Mouse (Mus musculus) induced T-regulatory cell, adult 2 months (primary cell): ENCODE data around the gene Bag6.

ENCODE experiments used
- DNase-seq: peaks from one replicate; pipeline ENCODE4 v3.0.0-alpha.2; 2012; ENCODE audit warnings: low read depth

Gene Bag6

GRCm38 (mm10) chr17:35195631-35196320, 60.8 kb downstream of the Bag6 start:
- DNase-seq, result peak; percentile 93

DNA sequence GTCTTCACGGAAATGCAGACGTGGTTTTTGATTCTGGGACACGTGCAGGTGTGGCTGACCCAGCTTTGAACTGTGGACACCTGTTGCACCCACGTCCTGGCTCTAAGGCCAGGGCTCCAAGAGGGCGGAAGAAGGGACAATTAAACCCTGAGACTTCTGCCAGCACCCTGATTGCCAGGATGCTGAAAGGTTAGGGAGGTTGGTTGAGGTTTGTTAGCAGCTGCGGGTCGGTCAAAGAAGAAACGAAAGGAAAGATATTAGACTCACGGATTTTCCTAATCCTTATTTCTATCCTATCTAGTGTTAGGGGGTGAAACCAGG, 61.3 kb downstream of the Bag6 start:
- DNase-seq, result peak; percentile 69
